Comparison of ENCODE assay signal across 12 mouse cellular contexts in the genomic region with DNA sequence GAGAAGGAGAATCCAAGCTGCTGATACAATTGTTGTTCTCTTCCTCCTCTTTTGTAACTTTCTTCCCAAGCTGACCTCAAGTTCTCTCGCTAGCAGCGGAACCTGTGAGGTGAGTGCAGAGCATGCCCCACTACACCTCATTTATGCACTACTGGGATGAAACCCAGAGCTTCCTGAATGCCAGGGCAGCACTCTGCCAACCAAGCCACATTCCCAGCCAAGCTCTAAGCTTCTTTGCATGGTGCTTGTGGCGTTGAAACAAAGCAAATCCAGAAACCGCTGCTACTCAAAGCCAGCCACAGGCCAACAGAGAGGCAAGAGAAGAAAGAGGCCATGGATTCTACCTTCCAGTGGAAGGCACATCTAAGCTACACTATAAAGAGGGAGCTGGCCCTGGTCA.
"Had no signal": no experiment of that assay in that cellular context is flagged by ENCODE, and none has a peak within 500 bp of the region (broad histone marks: within the 10 kb centered on the region; RNA-seq: fewer than 3 reads in every experiment).

No protein-coding gene starts in this region.

- ATAC-seq: liver, embryonic 12.5 days had no signal

- H3K27ac ChIP-seq: limb, embryonic 15.5 days; liver, embryonic 12.5 days; midbrain, embryonic 10.5 days; neural tube, embryonic 13.5 days had no signal

- H3K9ac ChIP-seq: limb, embryonic 15.5 days; liver, embryonic 12.5 days; lung, embryonic 14.5 days; neural tube, embryonic 13.5 days had no signal

- H3K4me1 ChIP-seq: limb, embryonic 15.5 days; neural tube, embryonic 13.5 days had no signal

- H3K4me2 ChIP-seq: limb, embryonic 15.5 days; liver, embryonic 12.5 days; lung, embryonic 14.5 days; neural tube, embryonic 13.5 days had no signal

- DNase-seq: kidney, postnatal 36 days; lung, embryonic 14.5 days; lung, postnatal 10 days; lung, postnatal 4 days; midbrain, embryonic 14.5 days; retina, postnatal 1 day; right cerebral cortex, postnatal 25 days; thymus, postnatal 4 days had no signal

- H3K4me3 ChIP-seq: limb, embryonic 15.5 days; liver, embryonic 12.5 days; midbrain, embryonic 10.5 days; neural tube, embryonic 13.5 days had no signal

- H3K9me3 ChIP-seq: limb, embryonic 15.5 days; liver, embryonic 12.5 days; midbrain, embryonic 10.5 days; neural tube, embryonic 13.5 days had no signal

- H3K27me3 ChIP-seq: limb, embryonic 15.5 days; liver, embryonic 12.5 days; neural tube, embryonic 13.5 days had no signal

- H3K36me3 ChIP-seq: limb, embryonic 15.5 days; liver, embryonic 12.5 days; midbrain, embryonic 10.5 days; neural tube, embryonic 13.5 days had no signal
